Mouse (Mus musculus): ENCODE measurements around the gene Aph1a. TPM values are rescaled to one million over a fixed set of nuclear protein-coding genes. Genes with fewer than 3 reads are reported as not detected.
"Not testable (repeated sequence)": the region's sequence is repeated elsewhere in the genome, so short reads cannot be mapped to it uniquely, and the experiment has no call there.

Gene Aph1a
- total RNA-seq, 2 experiments from 2014 or later, result 30.8 to 34.9 TPM

- no peak for ATAC-seq (replicated peaks; ENCODE audit: poor library complexity)
Measured at GRCm38 (mm10) chr3:95884400-95884799, 9.4 kb upstream of the Aph1a start.

GRCm38 (mm10) chr3:95887596-95887995 lies 6.2 kb upstream of the Aph1a start:
- no peak for ATAC-seq (replicated peaks; ENCODE audit: poor library complexity)

GRCm38 (mm10) chr3:95889664-95890063 lies 4.1 kb upstream of the Aph1a start:
- ATAC-seq (replicated peaks; ENCODE audit: poor library complexity), result no peak

GRCm38 (mm10) chr3:95891211-95892065 lies 2.3 kb upstream of the Aph1a start, which contains the start of gene BC028528:
Gene BC028528, minus strand, starts transcription at chr3:95892005.
- ATAC-seq (replicated peaks; ENCODE audit: poor library complexity), result peak; percentile 53

- ATAC-seq (replicated peaks; ENCODE audit: poor library complexity), result no peak
Measured at GRCm38 (mm10) chr3:95892066-95893052, 1.4 kb upstream of the Aph1a start.

- ATAC-seq (replicated peaks; ENCODE audit: poor library complexity), result no peak
Measured at GRCm38 (mm10) chr3:95893126-95893525, 643 bp upstream of the Aph1a start.

- no peak for ATAC-seq (replicated peaks; ENCODE audit: poor library complexity)
Measured at GRCm38 (mm10) chr3:95894317-95895160, 770 bp downstream of the Aph1a start.

GRCm38 (mm10) chr3:95895501-95895900 lies 1.7 kb downstream of the Aph1a start:
- ATAC-seq (replicated peaks; ENCODE audit: poor library complexity), result not testable (repeated sequence)

GRCm38 (mm10) chr3:95899800-95900524 lies 6.2 kb downstream of the Aph1a start:
- no peak for ATAC-seq (replicated peaks; ENCODE audit: poor library complexity)

GRCm38 (mm10) chr3:95901616-95902372 lies 8.0 kb downstream of the Aph1a start:
- ATAC-seq (replicated peaks; ENCODE audit: poor library complexity), result no peak

- no peak for ATAC-seq (replicated peaks; ENCODE audit: poor library complexity)
Measured at GRCm38 (mm10) chr3:95902373-95902625, 8.5 kb downstream of the Aph1a start.

GRCm38 (mm10) chr3:95902643-95903042 lies 8.9 kb downstream of the Aph1a start:
- ATAC-seq (replicated peaks; ENCODE audit: poor library complexity), result no peak

GRCm38 (mm10) chr3:95903753-95904502 lies 10.2 kb downstream of the Aph1a start:
- ATAC-seq (replicated peaks; ENCODE audit: poor library complexity), result no peak

GRCm38 (mm10) chr3:95904568-95904967 lies 10.8 kb downstream of the Aph1a start, which contains the start of gene Car14:
Gene Car14, minus strand, starts transcription at chr3:95904691.
- no peak for ATAC-seq (replicated peaks; ENCODE audit: poor library complexity)

GRCm38 (mm10) chr3:95905146-95905939 lies 11.6 kb downstream of the Aph1a start:
- no peak; the same call in 1 of the 2 replicates for ATAC-seq (replicated peaks; ENCODE audit: poor library complexity)

- peak; percentile 71 for ATAC-seq (replicated peaks; ENCODE audit: poor library complexity)
Measured at GRCm38 (mm10) chr3:95905940-95906492, 12.2 kb downstream of the Aph1a start.

GRCm38 (mm10) chr3:95906860-95907259 lies 13.1 kb downstream of the Aph1a start:
- peak; percentile 67 for ATAC-seq (replicated peaks; ENCODE audit: poor library complexity)

Measured in megakaryocyte progenitor cell, adult 5-6 weeks (primary cell).